Mouse (Mus musculus) liver, embryonic 14.5 days (tissue): Measurements from ENCODE around the gene Maml3. TPM values are rescaled to one million over a fixed set of nuclear protein-coding genes. Genes with fewer than 3 reads are reported as not detected.

ENCODE experiments used
- ATAC-seq: fragments of 200-750 bp; cut with Nextera tagmentation; 2 replicates; pipeline ENCODE4 v1.8.0; 2017; ENCODE audit warnings: moderate number of reproducible peaks, mild to moderate bottlenecking, moderate library complexity; ENCODE audit not compliant: insufficient read depth
- DNase-seq, 3 experiments: peaks; one replicate each; pipeline ENCODE4 v3.0.0-alpha.2; 2012 to 2013; ENCODE audit warnings: low read depth in 3 of 3, low spot score in 3 of 3
- H3K27ac ChIP-seq: fragments of 300-500 bp; sonication (generic); 2 replicates; pipeline ENCODE4 v1.5.1; 2014; ENCODE audit warnings: moderate library complexity, mild to moderate bottlenecking, control low read depth, inconsistent platforms
- H3K27me3 ChIP-seq: fragments of 300-500 bp; sonication (generic); 2 replicates; pipeline ENCODE4 v1.6.1; 2014; ENCODE audit warnings: mild to moderate bottlenecking, low read length, moderate library complexity; ENCODE audit not compliant: control insufficient read depth, insufficient read depth
- H3K36me3 ChIP-seq: fragments of 300-500 bp; sonication (generic); replicated peaks from 2 replicates; pipeline ENCODE4 v1.6.1; 2014; ENCODE audit warnings: low read depth; ENCODE audit not compliant: control insufficient read depth, insufficient read depth
- H3K4me1 ChIP-seq, 2 experiments: fragments of 200-500 bp in 1 of 2; fragments of 300-500 bp in 1 of 2; sonication (generic) in 1 of 2; replicated peaks; 2 replicates each; pipeline ENCODE4 v1.6.1; 2012 to 2014; ENCODE audit warnings: antibody characterized with exemption in 1 of 2, inconsistent platforms in 1 of 2, low read length in 1 of 2; ENCODE audit not compliant: control insufficient read depth in 2 of 2, insufficient read depth in 2 of 2
- H3K4me2 ChIP-seq: fragments of 300-500 bp; sonication (generic); 2 replicates; pipeline ENCODE4 v1.6.1; 2014; ENCODE audit warnings: low read depth, mild to moderate bottlenecking, control low read depth, moderate library complexity
- H3K4me3 ChIP-seq, 2 experiments: fragments of 200-500 bp in 1 of 2; fragments of 300-500 bp in 1 of 2; sonication (generic) in 1 of 2; 2 replicates each; pipeline ENCODE4 v1.5.1; 2012 to 2014; ENCODE audit warnings: low read depth in 2 of 2, low read length in 2 of 2, mild to moderate bottlenecking in 2 of 2, control low read depth in 1 of 2, inconsistent platforms in 1 of 2, moderate library complexity in 1 of 2; ENCODE audit not compliant: insufficient read depth in 1 of 2
- H3K9ac ChIP-seq: fragments of 300-500 bp; sonication (generic); replicated peaks from 2 replicates; pipeline ENCODE4 v1.6.1; 2014; ENCODE audit warnings: mild to moderate bottlenecking, control low read depth, moderate library complexity
- H3K9me3 ChIP-seq: fragments of 300-500 bp; sonication (generic); 2 replicates; pipeline ENCODE4 v1.6.1; 2016; ENCODE audit warnings: low read length, mixed read lengths; ENCODE audit not compliant: control insufficient read depth
- CTCF ChIP-seq: IDR thresholded peaks from 2 replicates; pipeline ENCODE4 v1.5.1; 2016; ENCODE audit warnings: antibody characterized with exemption, low read depth, control low read depth
- EP300 ChIP-seq: IDR thresholded peaks from 2 replicates; pipeline ENCODE4 v1.6.1; 2016; ENCODE audit warnings: antibody characterized with exemption, low read depth
- WGBS: fragments of 180-500 bp; shearing (Covaris S2); extraction: QIAGEN DNeasy Blood & Tissue Kit; methylation state at CpG from one replicate; pipeline ENCODE4 v1.1.7; 2014; ENCODE audit not compliant: insufficient replicate concordance; 5-methylcytosine and 5-hydroxymethylcytosine counted together
- polyA plus RNA-seq, 2 experiments: library from polyadenylated mRNA; depleted of rRNA in 1 of 2; stranded (reverse) in 1 of 2; unstranded in 1 of 2; fragments of >200 nt; fragmentation: Nextera tagmentation in 1 of 2; extraction: Ambion mirVana in 1 of 2; gene quantifications; 2 replicates each; pipeline versions ENCODE4 v1.2.1 to v1.2.3; 2012 to 2014

The Maml3 gene
- polyA plus RNA-seq, 2 experiments: 0.57 to 0.71 TPM

DNA sequence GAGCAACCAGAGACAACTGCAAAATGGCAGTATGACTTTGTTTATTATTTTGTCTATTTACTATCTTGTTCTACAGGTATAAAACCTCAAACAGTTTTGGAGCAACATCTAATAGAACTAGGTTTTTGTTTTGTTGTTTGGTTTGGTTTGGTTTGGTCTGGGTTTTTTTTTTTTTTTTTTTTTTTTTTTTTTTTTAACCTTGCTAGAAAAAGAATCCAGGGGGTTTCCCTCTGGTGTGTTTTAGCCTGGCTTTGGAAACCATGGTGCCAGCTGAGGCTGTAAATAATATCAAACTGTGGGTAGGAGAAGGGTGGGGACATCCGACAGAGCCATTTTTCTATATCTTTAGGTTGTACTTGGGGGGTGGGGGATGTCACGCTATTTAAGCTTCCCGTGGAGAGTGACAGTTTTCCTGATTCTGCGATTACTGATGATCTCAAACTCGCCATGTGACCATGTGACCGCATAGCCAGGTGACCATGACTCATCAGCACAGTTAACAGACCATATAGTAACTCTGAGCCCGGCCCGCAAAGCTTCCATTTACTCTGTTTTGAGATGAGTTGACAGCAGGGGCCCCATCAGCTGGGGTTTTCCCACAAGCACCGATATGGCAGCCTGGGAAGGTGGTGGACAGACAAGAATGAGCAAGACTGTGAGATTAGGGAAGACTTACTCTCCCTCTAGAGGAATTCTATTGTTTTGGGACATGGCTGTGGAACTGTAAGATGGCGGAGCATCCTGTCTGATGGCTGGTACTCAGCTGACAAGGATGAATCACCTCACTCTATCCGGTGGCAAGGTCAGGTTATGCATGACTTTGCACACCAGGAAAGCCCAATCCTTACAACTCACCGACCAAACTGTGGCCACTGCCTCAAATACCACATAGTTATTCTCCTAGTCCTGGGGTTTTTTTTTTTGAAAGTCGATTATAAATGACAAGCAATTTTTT, 170.1 kb downstream of the Maml3 start:
- TF ChIP-seq EP300 (no peak), CTCF (no peak)
- ATAC-seq: no peak

DNA sequence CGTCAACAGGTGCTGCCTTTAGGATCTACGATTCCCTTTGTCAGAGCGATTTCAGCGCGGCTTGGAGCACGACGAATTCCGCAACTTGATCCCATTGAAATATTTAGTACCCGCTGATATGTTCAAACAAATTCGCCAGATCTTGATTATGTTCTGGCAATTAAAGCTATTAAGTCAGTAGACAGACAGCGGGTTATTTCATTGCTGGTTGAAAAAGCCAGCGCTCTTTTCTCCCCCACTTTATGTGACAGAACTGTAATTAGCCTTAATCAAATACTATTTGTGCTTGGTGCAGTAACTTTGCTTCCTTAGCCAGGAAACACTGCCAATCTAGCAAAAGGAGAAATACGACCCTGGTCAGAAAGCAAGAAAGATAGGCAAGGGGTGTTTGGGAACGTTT, 176.7 kb downstream of the Maml3 start:
- ATAC-seq (no peak), DNase-seq (no peak)
- TF ChIP-seq EP300 (no peak), CTCF (no peak)
- no peaks in the 10 kb centered on the region for H3K27me3 ChIP-seq
- peaks cover 0 to 6% of the 10 kb centered on the region in 2 experiments; a peak in 2 of 4 replicates for H3K4me1 ChIP-seq
- WGBS: 79% methylated on average over 14 of the region's 14 CpGs
- no peak overlapping the region for H3K9ac ChIP-seq
- no peak overlapping the region for H3K4me3 ChIP-seq
- no peaks in the 10 kb centered on the region for H3K36me3 ChIP-seq
- no peaks in the 10 kb centered on the region for H3K9me3 ChIP-seq
- no peak overlapping the region for H3K27ac ChIP-seq
- H3K4me2 ChIP-seq: no peak overlapping the region

More for the DNA sequence above, 170.1 kb downstream of the Maml3 start:
- H3K4me2 ChIP-seq: no peak overlapping the region
- DNase-seq: no peak
- H3K27me3 ChIP-seq: no peaks in the 10 kb centered on the region
- no peak overlapping the region for H3K4me3 ChIP-seq
- peaks cover 0 to 6% of the 10 kb centered on the region in 2 experiments; a peak in 1 of 4 replicates for H3K4me1 ChIP-seq
- no peaks in the 10 kb centered on the region for H3K9me3 ChIP-seq
- 68% methylated on average over 13 of the region's 13 CpGs for WGBS
- H3K9ac ChIP-seq: no peak overlapping the region
- no peaks in the 10 kb centered on the region for H3K36me3 ChIP-seq
- H3K27ac ChIP-seq: no peak overlapping the region

- 83% methylated on average over 7 of the region's 7 CpGs for WGBS
- ATAC-seq (no peak), DNase-seq (no peak)
- H3K9me3 ChIP-seq: no peaks in the 10 kb centered on the region
- no peak overlapping the region for H3K27ac ChIP-seq
- no peaks in the 10 kb centered on the region for H3K27me3 ChIP-seq
- H3K4me1 ChIP-seq: peaks cover 0 to 6% of the 10 kb centered on the region in 2 experiments; a peak in 2 of 4 replicates
- H3K9ac ChIP-seq: no peak overlapping the region
- no peak overlapping the region for H3K4me3 ChIP-seq
- TF ChIP-seq CTCF: no peak
- no peak for TF ChIP-seq EP300
- no peaks in the 10 kb centered on the region for H3K36me3 ChIP-seq
- no peak overlapping the region for H3K4me2 ChIP-seq
These were observed 177.3 kb downstream of the Maml3 start for GRCm38 (mm10) chr3:51927591-51927990.

DNA sequence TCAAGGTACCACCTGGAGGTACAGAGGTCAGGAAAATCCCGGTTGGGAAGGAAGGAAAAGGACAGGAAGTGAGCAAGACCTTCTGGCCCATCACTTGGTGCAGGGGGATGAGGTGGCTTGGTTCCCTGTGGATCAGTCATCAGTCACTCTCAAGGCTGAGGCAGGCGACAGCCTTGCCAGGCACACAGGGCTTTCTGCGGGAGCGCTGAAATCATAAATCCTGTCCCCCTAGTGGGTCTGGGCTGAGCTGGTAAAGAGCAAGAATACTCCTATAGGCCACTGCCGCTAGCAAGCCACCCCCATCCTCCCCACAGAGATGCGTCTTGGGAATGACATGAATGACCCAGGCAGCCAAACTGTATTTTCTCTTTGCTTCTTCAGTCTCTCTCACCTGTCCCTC, 177.8 kb downstream of the Maml3 start:
- Histone ChIP-seq H3K9ac (no peak overlapping the region), H3K4me1 (peaks cover 0 to 6% of the 10 kb centered on the region in 2 experiments; a peak in 2 of 4 replicates), H3K9me3 (no peaks in the 10 kb centered on the region), H3K27ac (no peak overlapping the region), H3K4me3 (no peak overlapping the region), H3K27me3 (no peaks in the 10 kb centered on the region), H3K4me2 (no peak overlapping the region), H3K36me3 (no peaks in the 10 kb centered on the region)
- WGBS: 56% methylated on average over 6 of the region's 6 CpGs
- ATAC-seq (no peak), DNase-seq (no peak)
- TF ChIP-seq EP300 (no peak), CTCF (no peak)

DNA sequence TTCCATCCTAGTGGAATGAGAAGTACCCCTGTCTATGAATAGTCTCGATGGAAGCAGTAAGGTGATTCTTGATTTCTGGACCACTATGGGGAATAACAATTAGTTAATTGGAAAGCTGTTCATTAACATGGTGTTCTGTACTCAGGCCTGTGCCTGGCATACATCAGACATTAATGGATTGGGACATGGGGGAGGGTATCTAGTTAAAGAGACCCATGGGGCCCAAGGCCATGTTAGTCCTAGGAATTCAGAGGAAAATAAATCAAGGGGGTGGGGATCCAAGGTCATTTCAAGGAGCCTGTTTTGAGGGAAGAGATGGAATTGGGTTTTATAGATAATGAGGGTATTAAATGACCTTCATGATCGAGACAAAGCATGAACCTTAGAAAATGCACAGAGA, 179.1 kb downstream of the Maml3 start:
- H3K4me3 ChIP-seq: no peak overlapping the region
- no peaks in the 10 kb centered on the region for H3K27me3 ChIP-seq
- WGBS: 44% methylated on average over 2 of the region's 2 CpGs
- no peaks in the 10 kb centered on the region for H3K9me3 ChIP-seq
- no peak overlapping the region for H3K4me2 ChIP-seq
- H3K9ac ChIP-seq: no peak overlapping the region
- TF ChIP-seq CTCF (no peak), EP300 (no peak)
- DNase-seq: no peak
- peaks cover 0 to 6% of the 10 kb centered on the region in 2 experiments; a peak in 2 of 4 replicates for H3K4me1 ChIP-seq
- ATAC-seq: no peak
- H3K27ac ChIP-seq: no peak overlapping the region
- H3K36me3 ChIP-seq: no peaks in the 10 kb centered on the region
